Mouse (Mus musculus) thymus, adult 2 months (tissue): ENCODE data around the gene Pank1. TPM values are rescaled to one million over a fixed set of nuclear protein-coding genes. Genes with fewer than 3 reads are reported as not detected.
A peak's percentile ranks its signal among the peaks of the same experiment; 100 is the strongest.

Experiments
- DNase-seq: peaks from one replicate; pipeline ENCODE4 v3.0.0; 2021
- H3K27ac ChIP-seq: fragments of 200-500 bp; 2 replicates; pipeline ENCODE4 v1.5.1; 2012; ENCODE audit warnings: low read length, control low read depth; ENCODE audit not compliant: control insufficient read depth, insufficient read depth
- H3K27me3 ChIP-seq: fragments of 200-500 bp; 2 replicates; pipeline ENCODE4 v1.6.1; 2012; ENCODE audit warnings: mild to moderate bottlenecking, low read length, moderate library complexity, mixed read lengths; ENCODE audit not compliant: control insufficient read depth, insufficient read depth
- H3K36me3 ChIP-seq: fragments of 200-500 bp; 2 replicates; pipeline ENCODE4 v1.6.1; 2012; ENCODE audit warnings: mild to moderate bottlenecking, low read length, moderate library complexity; ENCODE audit not compliant: control insufficient read depth, insufficient read depth
- H3K4me1 ChIP-seq: fragments of 200-500 bp; replicated peaks from 2 replicates; pipeline ENCODE4 v1.6.1; 2012; ENCODE audit warnings: low read length; ENCODE audit not compliant: control insufficient read depth, insufficient read depth
- H3K4me3 ChIP-seq: fragments of 200-500 bp; 2 replicates; pipeline ENCODE4 v1.5.1; 2012; ENCODE audit warnings: mild to moderate bottlenecking, low read length, control low read depth, moderate library complexity; ENCODE audit not compliant: control insufficient read depth, insufficient read depth
- CTCF ChIP-seq: fragments of 200-500 bp; IDR thresholded peaks from 2 replicates; pipeline ENCODE4 v1.5.1; 2012; ENCODE audit warnings: mild to moderate bottlenecking, control low read depth, low read length, moderate library complexity, borderline replicate concordance; ENCODE audit not compliant: control insufficient read depth, poor library complexity, insufficient read depth; ENCODE audit errors: extremely low read depth
- POLR2A ChIP-seq: fragments of 200-500 bp; IDR thresholded peaks from 2 replicates; pipeline ENCODE4 v1.6.1; 2012; ENCODE audit warnings: mild to moderate bottlenecking, low read length, control low read depth, moderate library complexity; ENCODE audit not compliant: control insufficient read depth, poor library complexity, insufficient read depth; ENCODE audit errors: extremely low read depth
- WGBS: fragments of 180-500 bp; shearing (Covaris S2); methylation state at CpG from one replicate; pipeline ENCODE4 v1.1.7; 2018; 5-methylcytosine and 5-hydroxymethylcytosine counted together
- polyA plus RNA-seq: library from polyadenylated mRNA; depleted of rRNA; stranded (reverse); fragments of >200 nt; gene quantifications from 2 replicates; pipeline ENCODE4 v1.2.3, GENCODE M21; 2012

The Pank1 gene
- polyA plus RNA-seq, 1 experiment = 0.92 TPM

DNA sequence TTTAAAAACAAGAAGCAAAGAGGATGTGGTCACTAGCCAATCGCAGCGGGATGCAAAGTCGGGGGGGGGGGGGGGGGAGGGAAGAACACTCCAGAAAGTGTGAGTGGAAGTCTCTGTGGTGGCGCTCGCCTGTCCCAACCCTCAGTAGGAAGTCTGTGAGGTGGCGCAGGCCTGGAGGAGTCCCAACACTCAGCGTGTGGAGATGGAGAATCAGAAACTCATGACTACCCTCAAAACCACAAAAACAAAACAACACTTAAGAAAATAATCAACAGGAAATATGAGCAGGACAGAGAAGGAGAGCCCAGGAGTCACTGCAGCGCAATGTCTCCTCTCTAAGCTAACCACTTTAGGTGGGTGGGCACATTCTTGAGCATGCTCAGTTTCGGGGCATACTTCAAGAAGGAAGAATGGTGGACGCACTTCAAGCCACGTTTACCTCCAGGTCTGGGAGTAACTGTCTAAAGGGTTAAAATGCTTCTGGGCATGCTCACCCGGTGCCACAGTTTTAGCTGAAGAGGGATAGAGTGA lies 32.7 kb downstream of the Pank1 start:
- Histone ChIP-seq H3K4me1 (peaks cover 9% of the 10 kb centered on the region), H3K27ac (no peak overlapping the region), H3K27me3 (no peaks in the 10 kb centered on the region), H3K36me3 (no peaks in the 10 kb centered on the region), H3K4me3 (0 out of 2 replicates have a peak overlapping the region, but pooled peaks have one; percentile 0)
- TF ChIP-seq POLR2A (no peak), CTCF (no peak)
- WGBS = 2% methylated on average over 12 of the region's 12 CpGs
- DNase-seq = no peak

DNA sequence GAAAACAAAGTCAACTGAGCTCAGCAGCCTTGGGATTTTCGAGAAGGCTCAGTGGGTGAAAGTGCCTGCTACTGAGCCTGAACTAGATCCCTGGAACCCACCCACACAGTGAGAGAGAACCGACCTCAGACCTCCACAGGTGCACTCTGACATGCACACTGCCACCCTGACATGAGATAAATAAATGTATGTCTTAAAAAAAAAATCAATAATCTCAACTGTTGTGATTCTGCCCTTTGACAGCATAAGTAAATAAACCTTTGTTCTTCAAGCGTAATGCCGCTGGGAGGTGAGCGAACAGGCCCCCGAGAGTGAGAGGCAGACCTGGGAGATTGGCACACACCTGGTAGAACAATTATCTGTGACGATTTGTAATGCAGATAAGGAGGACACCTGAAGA lies 33.2 kb downstream of the Pank1 start:
- 4% methylated on average over 7 of the region's 7 CpGs for WGBS
- H3K4me1 ChIP-seq = peaks cover 9% of the 10 kb centered on the region
- peak overlapping the region; percentile 12 for H3K4me3 ChIP-seq
- H3K36me3 ChIP-seq = no peaks in the 10 kb centered on the region
- H3K27ac ChIP-seq = peak overlapping the region; percentile 9; the same call in 1 of the 2 replicates
- peak; percentile 3 for DNase-seq
- H3K27me3 ChIP-seq = no peaks in the 10 kb centered on the region
- no peak for TF ChIP-seq POLR2A
- no peak for TF ChIP-seq CTCF

- Histone ChIP-seq H3K27ac (no peak overlapping the region), H3K4me1 (peaks cover 9% of the 10 kb centered on the region), H3K27me3 (no peaks in the 10 kb centered on the region), H3K4me3 (no peak overlapping the region), H3K36me3 (no peaks in the 10 kb centered on the region)
- WGBS = 95% methylated on average over 8 of the region's 8 CpGs
- DNase-seq = no peak
- TF ChIP-seq POLR2A (no peak), CTCF (no peak)
These were observed 33.9 kb downstream of the Pank1 start for GRCm38 (mm10) chr19:34845331-34845730.

DNA sequence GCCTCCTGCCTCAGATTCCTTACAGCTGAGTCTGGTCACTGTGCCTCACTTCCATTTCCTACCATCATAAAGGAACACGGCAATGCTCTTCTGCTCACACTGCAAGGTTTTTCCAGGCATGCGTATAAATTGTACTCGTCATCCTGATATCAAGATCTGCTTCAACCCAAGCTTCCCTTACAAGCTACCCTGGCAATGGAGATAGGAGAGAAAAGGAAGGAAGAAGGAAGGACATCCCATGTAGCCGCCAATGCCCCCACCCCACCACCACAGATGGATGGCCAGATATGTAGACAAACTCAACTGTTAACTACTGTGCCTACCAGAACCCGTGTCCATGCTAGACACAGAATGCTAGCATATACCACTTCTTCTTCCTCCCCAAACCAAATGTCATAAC lies 34.5 kb downstream of the Pank1 start:
- WGBS = 47% methylated on average over 5 of the region's 5 CpGs

DNA sequence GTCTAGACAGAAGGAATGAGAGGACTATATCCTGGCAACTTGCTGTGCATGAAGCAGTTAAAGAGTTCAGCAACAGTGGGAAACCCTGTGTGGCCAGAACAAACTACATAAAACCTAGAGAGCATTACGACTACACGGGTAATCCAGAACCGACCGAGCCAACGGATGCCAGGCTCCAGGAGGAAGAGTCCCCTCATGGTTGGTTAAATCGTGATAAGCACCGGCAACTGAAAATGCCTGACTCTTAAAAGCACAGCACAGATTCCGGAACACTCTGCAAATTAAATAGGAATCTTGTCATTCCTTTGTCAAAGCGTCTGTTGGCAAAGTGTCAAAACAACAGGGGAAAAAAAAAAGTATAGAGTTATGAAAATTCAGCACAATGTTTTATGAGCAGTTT lies 35.2 kb downstream of the Pank1 start:
- no peak overlapping the region for H3K4me3 ChIP-seq
- H3K27ac ChIP-seq = no peak overlapping the region
- WGBS = 92% methylated on average over 9 of the region's 9 CpGs
- H3K4me1 ChIP-seq = peaks cover 9% of the 10 kb centered on the region
- no peaks in the 10 kb centered on the region for H3K27me3 ChIP-seq
- TF ChIP-seq POLR2A (no peak), CTCF (no peak)
- no peak for DNase-seq
- no peaks in the 10 kb centered on the region for H3K36me3 ChIP-seq

More for the DNA sequence above, 34.5 kb downstream of the Pank1 start:
- Histone ChIP-seq H3K27me3 (no peaks in the 10 kb centered on the region), H3K27ac (no peak overlapping the region), H3K36me3 (no peaks in the 10 kb centered on the region), H3K4me1 (peaks cover 9% of the 10 kb centered on the region), H3K4me3 (no peak overlapping the region)
- TF ChIP-seq POLR2A (no peak), CTCF (no peak)
- DNase-seq = no peak

DNA sequence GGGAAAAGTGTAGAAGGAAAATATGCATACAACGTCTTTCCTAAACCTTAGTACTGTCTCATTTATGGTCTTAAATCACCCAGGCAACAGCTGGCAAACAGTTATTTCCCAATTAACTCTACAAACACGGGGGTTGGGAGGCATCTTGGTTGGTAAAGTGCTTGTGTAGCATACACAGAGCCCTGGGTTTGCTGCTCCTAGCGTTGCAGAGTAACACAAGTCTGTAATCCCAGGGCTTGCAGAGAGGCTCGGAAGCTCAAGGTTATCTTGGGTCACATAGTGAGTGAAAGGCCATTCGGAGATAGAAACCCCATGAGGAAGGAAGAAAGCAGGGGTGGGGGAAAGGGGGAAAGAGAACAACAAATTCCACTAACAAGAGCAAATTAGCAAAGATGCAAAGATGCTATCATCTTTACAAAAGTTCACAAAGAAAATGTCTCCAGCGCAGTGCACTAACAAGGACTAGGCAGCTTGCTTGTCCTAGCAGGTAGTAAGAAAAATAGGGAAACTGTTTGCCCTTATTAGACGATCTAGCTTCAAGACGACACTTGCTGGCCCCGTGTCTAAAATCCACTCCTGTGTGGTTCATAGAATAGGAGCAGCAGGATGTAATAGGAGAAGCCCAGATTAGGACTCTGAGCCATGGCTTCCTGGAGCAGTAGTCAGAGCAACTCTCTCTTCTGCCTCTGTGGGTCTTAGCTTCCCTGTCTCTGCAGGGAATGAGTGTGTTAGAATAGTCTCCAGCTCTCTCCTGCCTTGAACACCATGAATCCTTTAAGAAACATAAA lies 37.3 kb downstream of the Pank1 start:
- TF ChIP-seq POLR2A (no peak), CTCF (no peak)
- Histone ChIP-seq H3K27me3 (no peaks in the 10 kb centered on the region), H3K4me3 (no peak overlapping the region), H3K36me3 (no peaks in the 10 kb centered on the region), H3K4me1 (peaks cover 8% of the 10 kb centered on the region), H3K27ac (no peak overlapping the region)
- WGBS = 45% methylated on average over 9 of the region's 9 CpGs
- no peak for DNase-seq

- Histone ChIP-seq H3K36me3 (no peaks in the 10 kb centered on the region), H3K4me1 (no peaks in the 10 kb centered on the region), H3K27ac (no peak overlapping the region), H3K4me3 (no peak overlapping the region), H3K27me3 (no peaks in the 10 kb centered on the region)
- no peak for DNase-seq
- 97% methylated on average over 9 of the region's 9 CpGs for WGBS
- TF ChIP-seq CTCF = no peak
- no peak for TF ChIP-seq POLR2A
These were observed 40.6 kb downstream of the Pank1 start for GRCm38 (mm10) chr19:34838624-34839023.
